Mouse (Mus musculus) cerebellum, postnatal 4 days (tissue): ENCODE measurements around the gene Gpr82.

Experiments
- DNase-seq, 2 experiments: peaks; one replicate each; pipeline ENCODE4 v3.0.0; 2022; ENCODE audit warnings: low spot score in 2 of 2, mixed read lengths in 1 of 2

Gpr82 gene

DNA sequence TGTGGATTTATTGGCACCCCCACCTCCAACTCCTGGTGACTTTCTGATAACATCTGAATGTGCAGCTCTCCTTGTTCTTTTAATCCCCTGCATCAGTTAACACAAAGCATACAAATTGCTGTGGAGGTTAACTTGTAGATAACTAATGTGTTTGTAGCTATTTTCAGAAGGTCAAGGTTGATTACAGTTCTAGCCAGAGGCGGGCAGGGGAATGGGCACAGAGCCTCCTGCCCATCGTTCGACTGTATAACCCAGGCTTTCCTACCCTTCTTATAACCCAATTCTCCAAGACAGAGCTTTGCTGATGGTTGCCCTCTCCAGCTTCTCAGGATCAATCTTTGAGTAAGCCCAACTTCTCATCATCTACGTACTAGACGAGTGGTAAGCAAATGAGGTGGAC is at the start of gene Gpr82:
Gpr82 (plus strand) TSS at position 301 of the 400 bp plus-strand sequence.
- no peak for DNase-seq

DNA sequence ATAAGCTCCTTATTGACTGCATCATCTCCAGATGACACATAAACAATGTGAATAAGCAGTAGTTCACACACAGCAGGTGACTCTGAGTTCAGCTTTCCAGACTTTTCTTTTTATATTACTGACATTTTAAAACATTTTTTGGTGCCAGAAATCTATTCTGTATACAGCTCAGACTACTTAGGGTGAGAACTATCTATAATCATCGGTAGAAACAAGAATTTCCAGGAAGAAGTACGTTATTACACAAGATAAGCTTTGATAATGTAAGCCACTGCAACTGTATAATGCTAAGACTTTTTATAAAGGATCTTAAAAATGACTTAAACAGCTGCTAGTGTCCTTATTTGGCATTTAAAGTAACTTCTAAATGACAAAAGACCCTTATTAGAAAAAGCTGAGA is 49.0 kb upstream of the Gpr82 start:
- no peak for DNase-seq

- DNase-seq = no peak
Measured at GRCm38 (mm10) chrX:13616726-13617125, 44.4 kb upstream of the Gpr82 start.

GRCm38 (mm10) chrX:13617294-13617693 is 43.9 kb upstream of the Gpr82 start:
- DNase-seq = no peak

- DNase-seq = no peak
Measured at GRCm38 (mm10) chrX:13618476-13618875, 42.7 kb upstream of the Gpr82 start.

- DNase-seq = no peak
Measured at GRCm38 (mm10) chrX:13621473-13621872, 39.7 kb upstream of the Gpr82 start.

GRCm38 (mm10) chrX:13622654-13623053 is 38.5 kb upstream of the Gpr82 start:
- no peak for DNase-seq

DNA sequence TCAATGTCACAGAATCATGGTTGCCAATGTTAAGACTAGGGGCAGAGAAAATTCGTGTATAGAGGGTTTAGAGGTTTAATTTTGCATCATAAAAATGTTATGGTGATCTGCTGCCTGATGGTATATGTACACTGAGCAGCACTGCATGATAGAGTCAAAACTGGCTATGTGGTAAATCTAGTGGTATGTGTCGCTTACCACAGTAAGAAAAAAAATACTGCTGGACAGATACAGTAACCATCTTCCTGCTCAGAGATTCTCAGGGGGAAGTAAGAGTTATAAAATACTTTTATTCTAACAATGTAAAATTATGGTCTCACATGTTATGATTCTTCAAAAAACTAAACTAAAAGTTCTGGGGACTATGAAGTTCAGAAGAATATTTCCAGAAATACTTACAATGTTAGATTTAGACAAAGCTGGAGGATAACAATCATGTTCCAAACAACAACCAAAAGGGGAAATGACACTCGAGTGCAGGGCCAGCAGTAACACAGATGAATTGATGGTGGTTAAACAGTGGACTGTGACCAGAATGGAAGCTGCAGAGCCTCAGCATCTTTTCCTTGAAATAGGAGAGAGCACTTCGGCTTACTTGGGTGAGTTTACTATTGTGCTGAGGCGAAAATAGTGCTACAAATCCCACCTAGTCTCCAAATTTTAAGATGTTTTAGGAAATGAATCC is 29.4 kb upstream of the Gpr82 start, which contains the start of gene Gpr34:
Gpr34 (plus strand) TSS at position 491 of the 685 bp plus-strand sequence.
- DNase-seq = no peak

DNA sequence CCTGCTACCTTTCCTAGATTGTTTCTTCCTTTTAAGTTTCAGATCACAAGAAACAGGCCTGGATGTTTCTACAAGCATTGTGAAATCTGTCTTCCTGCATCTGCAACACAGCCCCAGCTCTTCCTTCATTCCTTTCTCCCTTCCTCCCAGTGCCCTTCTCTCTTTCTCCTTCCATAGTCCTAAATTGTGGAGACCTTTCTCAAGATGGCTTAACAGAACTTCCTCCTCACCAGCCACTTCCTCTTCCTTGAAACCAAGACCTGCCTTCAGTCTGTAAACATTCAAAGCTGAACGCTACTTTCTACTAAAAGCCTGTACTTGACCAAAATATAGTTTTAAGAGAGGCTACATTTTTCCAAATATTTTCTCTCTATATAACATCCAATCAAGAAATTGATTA is 24.8 kb upstream of the Gpr82 start:
- no peak for DNase-seq

GRCm38 (mm10) chrX:13638894-13639293 is 22.3 kb upstream of the Gpr82 start:
- no peak for DNase-seq

GRCm38 (mm10) chrX:13651889-13652288 is 9.3 kb upstream of the Gpr82 start:
- DNase-seq = no peak

DNA sequence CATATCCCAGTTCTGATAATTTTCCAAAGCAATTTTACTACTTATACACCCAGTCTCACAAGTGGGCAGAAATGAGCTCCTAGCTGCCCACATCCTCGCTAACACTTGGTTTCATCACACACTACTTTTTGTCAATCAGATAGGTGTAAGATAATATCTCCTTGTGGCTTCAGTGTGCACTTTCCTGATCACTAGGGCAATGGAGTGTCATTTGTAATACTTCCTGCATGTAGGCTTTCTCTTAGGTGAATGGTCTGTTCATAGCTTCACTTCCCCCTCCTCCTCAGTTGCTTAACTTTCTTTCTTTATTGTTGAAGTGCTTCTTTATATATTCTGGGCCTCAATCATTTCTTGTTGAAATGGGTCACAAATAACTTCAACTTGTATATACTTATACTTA is 8.9 kb upstream of the Gpr82 start:
- DNase-seq = no peak

- DNase-seq = no peak
Measured at GRCm38 (mm10) chrX:13655005-13655421, 6.2 kb upstream of the Gpr82 start.

GRCm38 (mm10) chrX:13655906-13656305 is 5.3 kb upstream of the Gpr82 start:
- no peak for DNase-seq

- peak in 1 of 2 experiments; percentile 42 for DNase-seq
Measured at GRCm38 (mm10) chrX:13656721-13657120, 4.4 kb upstream of the Gpr82 start.

DNA sequence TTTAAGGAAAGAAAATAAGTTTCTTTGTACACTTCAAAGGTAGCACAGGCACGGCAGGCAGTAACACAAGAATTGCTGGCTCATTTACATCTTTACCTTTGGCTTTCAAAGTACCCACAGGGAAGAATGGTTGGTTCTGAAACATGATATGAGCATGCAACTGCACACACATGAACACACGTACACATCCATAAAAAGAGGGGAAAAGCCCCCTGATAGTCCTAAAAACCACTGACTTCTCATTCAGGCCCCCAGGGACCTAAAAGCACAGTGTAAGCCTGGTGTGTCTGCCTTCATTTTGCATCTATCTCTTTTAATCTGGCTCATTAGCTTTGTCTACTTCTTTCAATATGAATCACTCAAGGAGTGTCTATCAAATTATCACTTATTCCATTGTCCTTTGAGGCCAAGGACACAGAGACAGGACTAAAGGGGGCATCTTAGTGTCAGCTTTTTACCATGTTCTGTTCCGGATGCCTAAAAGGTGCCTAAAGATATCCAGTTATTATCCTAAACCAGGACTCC is 2.5 kb upstream of the Gpr82 start:
- no peak for DNase-seq

DNA sequence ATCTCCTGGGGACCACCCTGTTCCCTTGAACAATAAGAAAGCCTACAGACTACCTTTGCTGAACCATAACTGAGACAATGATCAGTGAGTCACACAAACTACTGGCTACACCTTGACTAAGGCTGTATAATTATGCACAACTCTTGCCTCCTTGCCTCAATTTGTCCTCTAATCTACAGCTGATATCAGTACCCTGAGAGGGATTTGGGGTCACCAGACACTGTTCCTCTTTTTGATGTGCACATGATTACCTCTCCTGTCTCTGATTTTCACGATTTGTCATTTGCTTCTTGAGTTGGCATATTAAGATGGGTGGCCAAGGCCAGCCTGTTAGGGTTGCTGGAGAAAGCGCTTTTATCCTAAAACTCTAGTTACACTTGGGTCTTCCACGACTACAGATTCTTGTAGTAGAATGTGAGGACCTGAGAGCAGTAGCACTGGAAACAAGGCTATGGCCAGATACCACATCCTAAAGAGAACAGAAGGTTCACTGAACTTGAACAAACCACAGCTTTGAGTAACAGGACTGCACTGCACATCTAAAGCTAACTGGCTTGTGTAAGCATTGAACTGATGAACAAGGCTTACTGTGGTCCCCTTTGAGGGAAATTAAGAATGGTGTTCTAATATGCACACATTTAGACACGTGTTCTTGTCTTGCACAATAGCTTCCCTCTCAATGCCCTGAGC is 1.8 kb upstream of the Gpr82 start:
- DNase-seq = no peak

DNA sequence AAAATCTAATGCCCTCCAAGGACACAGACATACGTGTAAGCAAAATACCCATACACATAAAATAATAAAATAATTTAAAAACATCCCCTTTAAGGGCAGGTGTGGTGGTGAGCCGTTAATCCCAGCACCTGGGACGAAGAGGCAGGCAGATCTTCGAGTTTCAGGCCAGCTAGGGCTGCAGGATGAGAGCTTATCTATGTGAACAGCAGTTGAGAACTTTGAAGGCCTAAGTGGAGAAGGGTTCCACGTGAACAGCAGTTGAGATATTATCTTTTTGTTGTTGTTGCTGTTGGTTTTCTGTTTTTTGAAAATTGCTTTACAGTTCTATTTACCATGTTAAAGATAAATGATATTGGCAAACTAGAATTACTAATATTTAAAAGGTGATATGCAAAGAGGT is 7.7 kb downstream of the Gpr82 start:
- DNase-seq = no peak

DNA sequence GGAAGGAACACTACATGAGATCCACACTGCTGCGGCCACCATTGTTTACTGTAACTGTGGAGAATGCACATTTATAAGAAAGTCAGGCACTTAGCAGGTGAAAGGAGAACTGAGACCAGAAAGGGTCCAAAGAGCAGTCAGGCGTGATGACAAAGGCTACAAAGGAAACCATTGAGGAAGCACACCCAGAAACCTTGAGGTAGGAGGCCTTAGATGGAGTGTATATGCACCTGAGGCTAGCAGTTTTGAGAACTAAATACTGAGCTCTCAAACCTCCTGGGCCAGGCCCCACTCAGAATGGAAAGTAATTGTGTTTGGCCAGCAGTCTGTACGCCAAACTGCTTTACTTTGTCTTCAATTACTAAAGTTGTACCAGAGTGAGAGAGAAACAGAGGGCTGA is 9.2 kb downstream of the Gpr82 start:
- DNase-seq = no peak

DNA sequence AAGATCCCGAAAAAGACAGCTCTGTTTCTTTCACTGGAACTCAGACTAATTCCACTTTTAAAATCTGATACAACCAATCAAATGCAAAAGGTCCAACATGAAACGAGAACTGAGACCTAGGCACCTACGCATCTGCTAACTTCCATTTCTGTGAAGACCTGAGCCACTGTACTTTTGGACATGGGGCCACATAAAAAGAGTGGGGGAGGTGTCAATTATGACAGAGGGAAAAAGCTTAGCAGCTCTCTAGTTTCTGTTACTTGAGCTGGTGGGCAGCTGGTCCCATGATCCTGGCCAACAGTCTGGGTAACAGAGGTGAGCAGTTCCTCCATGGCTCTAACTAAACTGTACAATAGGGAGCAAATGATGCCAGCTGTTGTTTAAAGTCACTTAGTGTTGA is 11.8 kb downstream of the Gpr82 start:
- no peak for DNase-seq

- DNase-seq = no peak
Measured at GRCm38 (mm10) chrX:13681748-13682147, 20.6 kb downstream of the Gpr82 start.

GRCm38 (mm10) chrX:13686589-13686988 is 25.4 kb downstream of the Gpr82 start:
- no peak for DNase-seq

- DNase-seq = no peak
Measured at GRCm38 (mm10) chrX:13688356-13688755, 27.2 kb downstream of the Gpr82 start.
